In genomic region chr11:62789617-62789936, GRCm38 (mm10) we compare ENCODE assay signal across 9 mouse cellular contexts. TPM values are rescaled to one million over a fixed set of nuclear protein-coding genes. Genes with fewer than 3 reads are reported as not detected.
DNase-seq lines count a peak whose midpoint lies in the region; ATAC-seq and TF ChIP-seq lines count a peak whose summit lies in the region.
"Had no signal": no experiment of that assay in that cellular context is flagged by ENCODE, and none has a peak within 500 bp of the region (broad histone marks: within the 10 kb centered on the region; RNA-seq: fewer than 3 reads in every experiment).

No protein-coding gene starts in this region.

- peak overlapping the region; percentile 69 for H3K4me2 ChIP-seq in kidney, embryonic 14.5 days (replicated peaks; ENCODE audit: low read depth, low read length)
- H3K4me2 ChIP-seq in hindbrain, embryonic 14.5 days (replicated peaks): peak overlapping the region; percentile 89
- peak overlapping the region; percentile 69 for H3K4me2 ChIP-seq in midbrain, embryonic 13.5 days (replicated peaks)

- H3K4me1 ChIP-seq in kidney, embryonic 14.5 days (ENCODE audit: control insufficient read depth, insufficient read depth, low read length): peaks cover 3% of the 10 kb centered on the region; the same call in 1 of the 2 replicates
- peaks cover 3% of the 10 kb centered on the region; the same call in 1 of the 2 replicates for H3K4me1 ChIP-seq in cortical plate, adult 2 months (ENCODE audit: control insufficient read depth, insufficient read depth, low read length)
- peaks cover 8% of the 10 kb centered on the region; the same call in 1 of the 2 replicates for H3K4me1 ChIP-seq in hindbrain, embryonic 14.5 days (replicated peaks; ENCODE audit: control insufficient read depth, insufficient read depth, low read length)
- H3K4me1 ChIP-seq in midbrain, embryonic 13.5 days (replicated peaks): peaks cover 8% of the 10 kb centered on the region; the same call in 1 of the 2 replicates

- H3K27ac ChIP-seq in kidney, embryonic 14.5 days (ENCODE audit: low read depth, low read length): no peak overlapping the region
- no peak overlapping the region for H3K27ac ChIP-seq in cortical plate, adult 2 months (ENCODE audit: insufficient read depth, low read length)
- peak overlapping the region; percentile 71 for H3K27ac ChIP-seq in hindbrain, embryonic 14.5 days
- H3K27ac ChIP-seq in midbrain, embryonic 13.5 days: peak overlapping the region; percentile 49; the same call in 1 of the 2 replicates

- H3K9me3 ChIP-seq in kidney, embryonic 14.5 days (ENCODE audit: control insufficient read depth, low read length): no peaks in the 10 kb centered on the region
- peaks cover 8% of the 10 kb centered on the region; the same call in 1 of the 2 replicates for H3K9me3 ChIP-seq in hindbrain, embryonic 14.5 days (ENCODE audit: control insufficient read depth, low read length)
- peaks cover 12% of the 10 kb centered on the region for H3K9me3 ChIP-seq in midbrain, embryonic 13.5 days

- peak overlapping the region; percentile 51; the same call in 1 of the 2 replicates for H3K9ac ChIP-seq in kidney, embryonic 14.5 days (ENCODE audit: low read depth, low read length)
- H3K9ac ChIP-seq in hindbrain, embryonic 14.5 days: peak overlapping the region; percentile 79
- H3K9ac ChIP-seq in midbrain, embryonic 13.5 days (replicated peaks): peak overlapping the region; percentile 54

- 53% methylated on average over 3 of the region's 3 CpGs for WGBS in kidney, embryonic 14.5 days
- 56% methylated on average over 3 of the region's 3 CpGs for WGBS in hindbrain, embryonic 14.5 days
- WGBS in midbrain, embryonic 13.5 days: 52% methylated on average over 3 of the region's 3 CpGs

- peak overlapping the region; percentile 52 for H3K4me3 ChIP-seq in kidney, embryonic 14.5 days (ENCODE audit: low read length)
- peak overlapping the region; percentile 57 for H3K4me3 ChIP-seq in cortical plate, adult 2 months (ENCODE audit: insufficient read depth, low read length)
- peak overlapping the region; percentile 65 for H3K4me3 ChIP-seq in hindbrain, embryonic 14.5 days (replicated peaks; ENCODE audit: low read length)
- H3K4me3 ChIP-seq in midbrain, embryonic 13.5 days (replicated peaks): peak overlapping the region; percentile 55

- DNase-seq in kidney, postnatal 4 days: no peak
- no peak for DNase-seq in hindbrain, embryonic 14.5 days (ENCODE audit: low spot score)
- no peak for DNase-seq in right cerebral cortex, postnatal 25 days
- no peak for DNase-seq in urinary bladder, adult 2 months (ENCODE audit: low spot score)
- no peak for DNase-seq in adrenal gland, postnatal 36 days

- TF ChIP-seq POLR2A in cortical plate, adult 2 months (IDR thresholded peaks at IDR 0.05; ENCODE audit: extremely low read depth, insufficient read depth, low read length): no peak

- no peak for TF ChIP-seq CTCF in cortical plate, adult 2 months (IDR thresholded peaks at IDR 0.05; ENCODE audit: extremely low read depth, insufficient read depth, low read length)

- no peak for ATAC-seq in kidney, embryonic 14.5 days (ENCODE audit: low FRiP score, low TSS enrichment)
- no peak for ATAC-seq in hindbrain, embryonic 14.5 days (ENCODE audit: low FRiP score)
- ATAC-seq in midbrain, embryonic 13.5 days: no peak

- H3K36me3 ChIP-seq in kidney, embryonic 14.5 days (ENCODE audit: control insufficient read depth, insufficient read depth, low read length): peaks cover 5% of the 10 kb centered on the region; the same call in 1 of the 2 replicates
- H3K36me3 ChIP-seq in hindbrain, embryonic 14.5 days (replicated peaks; ENCODE audit: control insufficient read depth, insufficient read depth): peaks cover 21% of the 10 kb centered on the region
- peaks cover 24% of the 10 kb centered on the region for H3K36me3 ChIP-seq in midbrain, embryonic 13.5 days

- H3K27me3 ChIP-seq in kidney, embryonic 14.5 days (ENCODE audit: control insufficient read depth, insufficient read depth, low read length): no peaks in the 10 kb centered on the region
- H3K27me3 ChIP-seq in hindbrain, embryonic 14.5 days (ENCODE audit: control insufficient read depth, insufficient read depth, low read length): no peaks in the 10 kb centered on the region
- H3K27me3 ChIP-seq in midbrain, embryonic 13.5 days: no peaks in the 10 kb centered on the region

RNA-seq across cellular contexts. Expression of gene Zfp286, which starts 0.3 kb away (rescaled TPM):
- 19.6 and 19.7 TPM in 2 replicates for polyA plus RNA-seq in kidney, embryonic 14.5 days (2014; fragmentation: Nextera tagmentation; extraction: Ambion mirVana)
- 19.6 and 22.4 TPM in 2 replicates for polyA plus RNA-seq in cortical plate, adult 2 months (2012; rRNA removed)
- polyA plus RNA-seq in hindbrain, embryonic 14.5 days (2014; fragmentation: Nextera tagmentation; extraction: Ambion mirVana): 27.1 and 28.9 TPM in 2 replicates
- polyA plus RNA-seq in midbrain, embryonic 13.5 days (2015; fragmentation: Nextera tagmentation; extraction: Ambion mirVana): 35.4 and 37.9 TPM in 2 replicates
- 5.4 and 5.5 TPM in 2 replicates for polyA plus RNA-seq in urinary bladder, adult 2 months (2012; rRNA removed)
- 1 to 10 TPM; 1.8 to 2.3 TPM for total RNA-seq in adrenal gland, postnatal 36 days (2021)
- total RNA-seq: MEL had no signal

RNA-seq across cellular contexts. Expression of gene Trim16, which starts 30.5 kb away (rescaled TPM):
- 10.5 and 18.6 TPM in 2 replicates for polyA plus RNA-seq in kidney, embryonic 14.5 days (2014; fragmentation: Nextera tagmentation; extraction: Ambion mirVana)
- 1.6 TPM in 2 replicates for polyA plus RNA-seq in cortical plate, adult 2 months (2012; rRNA removed)
- polyA plus RNA-seq in hindbrain, embryonic 14.5 days (2014; fragmentation: Nextera tagmentation; extraction: Ambion mirVana): 7.7 and 8.8 TPM in 2 replicates
- 4.5 and 5.3 TPM in 2 replicates for polyA plus RNA-seq in midbrain, embryonic 13.5 days (2015; fragmentation: Nextera tagmentation; extraction: Ambion mirVana)
- polyA plus RNA-seq in urinary bladder, adult 2 months (2012; rRNA removed): 23.3 and 33.0 TPM in 2 replicates
- 1 to 10 TPM; 5.8 to 6.6 TPM for total RNA-seq in adrenal gland, postnatal 36 days (2021)

RNA-seq across cellular contexts. Expression of gene Gm10428, which starts 36.7 kb away (rescaled TPM):
- polyA plus RNA-seq in kidney, embryonic 14.5 days (2014; fragmentation: Nextera tagmentation; extraction: Ambion mirVana): not detected in 2 replicates
- polyA plus RNA-seq in cortical plate, adult 2 months (2012; rRNA removed): not detected in 2 replicates
- polyA plus RNA-seq in hindbrain, embryonic 14.5 days (2014; fragmentation: Nextera tagmentation; extraction: Ambion mirVana): not detected in 2 replicates
- polyA plus RNA-seq in midbrain, embryonic 13.5 days (2015; fragmentation: Nextera tagmentation; extraction: Ambion mirVana): not detected in 2 replicates
- not detected in 2 replicates for polyA plus RNA-seq in urinary bladder, adult 2 months (2012; rRNA removed)
- not detected for total RNA-seq in adrenal gland, postnatal 36 days (2021)
- total RNA-seq: MEL had no signal

RNA-seq across cellular contexts. Expression of gene Fbxw10, which starts 57.3 kb away (rescaled TPM):
- 0.53 and 0.73 TPM in 2 replicates for polyA plus RNA-seq in kidney, embryonic 14.5 days (2014; fragmentation: Nextera tagmentation; extraction: Ambion mirVana)
- polyA plus RNA-seq in cortical plate, adult 2 months (2012; rRNA removed): 0.58 and 0.93 TPM in 2 replicates
- 0.25 and 0.61 TPM in 2 replicates for polyA plus RNA-seq in hindbrain, embryonic 14.5 days (2014; fragmentation: Nextera tagmentation; extraction: Ambion mirVana)
- polyA plus RNA-seq in midbrain, embryonic 13.5 days (2015; fragmentation: Nextera tagmentation; extraction: Ambion mirVana): 0.22 and 0.24 TPM in 2 replicates
- 0.77 and 1.6 TPM in 2 replicates for polyA plus RNA-seq in urinary bladder, adult 2 months (2012; rRNA removed)
- under 1 TPM; 0.72 to 0.83 TPM for total RNA-seq in adrenal gland, postnatal 36 days (2021)
- total RNA-seq: MEL had no signal

RNA-seq across cellular contexts. Expression of gene Zfp287, which starts 57.9 kb away (rescaled TPM):
- polyA plus RNA-seq in kidney, embryonic 14.5 days (2014; fragmentation: Nextera tagmentation; extraction: Ambion mirVana): 5.9 and 10.1 TPM in 2 replicates
- polyA plus RNA-seq in cortical plate, adult 2 months (2012; rRNA removed): 13.2 and 13.6 TPM in 2 replicates
- 18.5 and 19.4 TPM in 2 replicates for polyA plus RNA-seq in hindbrain, embryonic 14.5 days (2014; fragmentation: Nextera tagmentation; extraction: Ambion mirVana)
- polyA plus RNA-seq in midbrain, embryonic 13.5 days (2015; fragmentation: Nextera tagmentation; extraction: Ambion mirVana): 21.2 and 22.2 TPM in 2 replicates
- 5.4 and 6.5 TPM in 2 replicates for polyA plus RNA-seq in urinary bladder, adult 2 months (2012; rRNA removed)
- 1 to 10 TPM; 3.2 to 3.8 TPM for total RNA-seq in adrenal gland, postnatal 36 days (2021)
- total RNA-seq: MEL had no signal

Comparison
In these comparisons a context has a peak if more than half of its experiments do, and no peak if none do; other contexts are left out.
1. H3K27ac ChIP-seq: peak in hindbrain, embryonic 14.5 days (single experiment) and midbrain, embryonic 13.5 days (single experiment); none in kidney, embryonic 14.5 days (single experiment) and cortical plate, adult 2 months (single experiment).
2. Peak in every context shown above with its lines, with median percentiles within 50 percentile points of each other: H3K4me2 ChIP-seq, H3K4me3 ChIP-seq and H3K9ac ChIP-seq.